19 mouse cellular contexts compared by ENCODE assay signal in the genomic region with DNA sequence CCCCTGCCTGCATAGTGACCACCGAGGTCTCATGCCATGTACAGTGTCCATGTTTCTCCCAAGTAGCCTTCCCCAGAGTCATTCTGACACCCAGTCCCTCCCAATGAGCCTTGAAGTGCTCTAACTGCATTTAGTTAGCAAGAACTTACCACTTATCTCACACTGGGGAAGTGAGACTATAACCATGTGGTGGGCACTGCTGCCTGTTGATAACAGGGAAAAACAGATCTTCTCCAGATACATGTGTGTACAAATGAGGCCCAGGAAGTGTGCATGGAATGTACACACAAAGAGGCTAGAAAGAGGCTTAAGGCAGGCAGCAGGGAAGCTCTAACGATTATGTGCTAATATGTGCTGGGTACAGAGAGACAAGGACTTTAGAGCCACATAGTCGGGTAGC.
A peak's percentile ranks its signal among the peaks of the same experiment; 100 is the strongest.
DNase-seq lines count a peak whose midpoint lies in the region; ATAC-seq and TF ChIP-seq lines count a peak whose summit lies in the region.
"Had no signal": no experiment of that assay in that cellular context is flagged by ENCODE, and none has a peak within 500 bp of the region (broad histone marks: within the 10 kb centered on the region; RNA-seq: fewer than 3 reads in every experiment).

No protein-coding gene starts in this region.

- H3K4me2 ChIP-seq in hindbrain, postnatal 0 days (ENCODE audit: low read depth, low read length) = no peak overlapping the region
- no peak overlapping the region for H3K4me2 ChIP-seq in intestine, embryonic 16.5 days (ENCODE audit: low read depth, low read length)
- H3K4me2 ChIP-seq in liver, postnatal 0 days (ENCODE audit: low read depth, low read length) = peak overlapping the region; percentile 24; the same call in 1 of the 2 replicates
- no peak overlapping the region for H3K4me2 ChIP-seq in forebrain, postnatal 0 days (ENCODE audit: low read depth)
- H3K4me2 ChIP-seq: embryonic facial prominence, embryonic 12.5 days; forebrain, embryonic 12.5 days; midbrain, embryonic 13.5 days had no signal

- peak overlapping the region; percentile 30; the same call in 1 of the 2 replicates for H3K27ac ChIP-seq in hindbrain, embryonic 10.5 days
- no peak overlapping the region for H3K27ac ChIP-seq in hindbrain, postnatal 0 days
- no peak overlapping the region for H3K27ac ChIP-seq in intestine, embryonic 16.5 days (ENCODE audit: low read length)
- peak overlapping the region; percentile 50; the same call in 1 of the 2 replicates for H3K27ac ChIP-seq in liver, postnatal 0 days (ENCODE audit: low read depth)
- H3K27ac ChIP-seq in kidney, adult 2 months (ENCODE audit: insufficient read depth, low read depth, low read length) = no peak overlapping the region
- no peak overlapping the region for H3K27ac ChIP-seq in forebrain, postnatal 0 days (ENCODE audit: low read depth, low read length)
- H3K27ac ChIP-seq: embryonic facial prominence, embryonic 12.5 days; forebrain, embryonic 12.5 days; midbrain, embryonic 13.5 days had no signal

- H3K27me3 ChIP-seq in hindbrain, embryonic 10.5 days (ENCODE audit: insufficient read depth, poor library complexity, severe bottlenecking) = no peaks in the 10 kb centered on the region
- H3K27me3 ChIP-seq in hindbrain, postnatal 0 days (ENCODE audit: insufficient read depth, low read length) = no peaks in the 10 kb centered on the region
- no peaks in the 10 kb centered on the region for H3K27me3 ChIP-seq in intestine, embryonic 16.5 days (replicated peaks; ENCODE audit: control insufficient read depth, insufficient read depth, low read length)
- 0 out of 2 replicates have a peak, but pooled peaks cover 4% of the 10 kb centered on the region for H3K27me3 ChIP-seq in liver, postnatal 0 days (ENCODE audit: insufficient read depth, low read length)
- no peaks in the 10 kb centered on the region for H3K27me3 ChIP-seq in kidney, adult 2 months (replicated peaks; ENCODE audit: control insufficient read depth, insufficient read depth, low read length)
- no peaks in the 10 kb centered on the region for H3K27me3 ChIP-seq in forebrain, postnatal 0 days (ENCODE audit: insufficient read depth, low read length)
- H3K27me3 ChIP-seq: embryonic facial prominence, embryonic 12.5 days; forebrain, embryonic 12.5 days had no signal

- H3K4me1 ChIP-seq in hindbrain, embryonic 10.5 days (replicated peaks) = peaks cover 22% of the 10 kb centered on the region
- no peaks in the 10 kb centered on the region for H3K4me1 ChIP-seq in hindbrain, postnatal 0 days (ENCODE audit: insufficient read depth, low read length)
- H3K4me1 ChIP-seq in intestine, embryonic 16.5 days (ENCODE audit: control insufficient read depth, insufficient read depth, low read length) = peaks cover 3% of the 10 kb centered on the region; the same call in 1 of the 2 replicates
- peaks cover 19% of the 10 kb centered on the region for H3K4me1 ChIP-seq in liver, postnatal 0 days (ENCODE audit: insufficient read depth)
- H3K4me1 ChIP-seq in kidney, adult 2 months (ENCODE audit: control insufficient read depth, insufficient read depth, low read length) = no peaks in the 10 kb centered on the region
- H3K4me1 ChIP-seq in forebrain, postnatal 0 days (ENCODE audit: insufficient read depth) = no peaks in the 10 kb centered on the region
- H3K4me1 ChIP-seq: forebrain, embryonic 12.5 days had no signal

- TF ChIP-seq EP300 in liver, postnatal 0 days (IDR thresholded peaks at IDR 0.05; ENCODE audit: low read depth) = peak; percentile 93

- H3K9me3 ChIP-seq in hindbrain, embryonic 10.5 days = no peaks in the 10 kb centered on the region
- H3K9me3 ChIP-seq in hindbrain, postnatal 0 days (ENCODE audit: low read length) = no peaks in the 10 kb centered on the region
- no peaks in the 10 kb centered on the region for H3K9me3 ChIP-seq in intestine, embryonic 16.5 days (ENCODE audit: control insufficient read depth, low read length)
- H3K9me3 ChIP-seq in liver, postnatal 0 days (ENCODE audit: low read length) = no peaks in the 10 kb centered on the region
- H3K9me3 ChIP-seq in forebrain, postnatal 0 days (ENCODE audit: low read length) = no peaks in the 10 kb centered on the region
- H3K9me3 ChIP-seq: embryonic facial prominence, embryonic 12.5 days; forebrain, embryonic 12.5 days; midbrain, embryonic 13.5 days had no signal

- no peak for TF ChIP-seq CTCF in hindbrain, postnatal 0 days (IDR thresholded peaks at IDR 0.05; ENCODE audit: low read depth)
- no peak for TF ChIP-seq CTCF in liver, postnatal 0 days (IDR thresholded peaks at IDR 0.05; ENCODE audit: low read depth)
- no peak for TF ChIP-seq CTCF in kidney, adult 2 months (conservative IDR thresholded peaks at IDR 0.05; ENCODE audit: insufficient read depth, insufficient read length, low read depth, low read length)
- TF ChIP-seq CTCF in forebrain, postnatal 0 days (IDR thresholded peaks at IDR 0.05; ENCODE audit: low read depth) = no peak

- no peak for ATAC-seq in hindbrain, postnatal 0 days
- peak; percentile 23; the same call in 1 of the 2 replicates for ATAC-seq in intestine, embryonic 16.5 days
- peak; percentile 90 for ATAC-seq in liver, postnatal 0 days
- ATAC-seq in forebrain, postnatal 0 days = no peak
- ATAC-seq: hindbrain, embryonic 16.5 days; midbrain, embryonic 13.5 days had no signal

- no peak for DNase-seq in hindbrain, embryonic 10.5 days (ENCODE audit: low spot score)
- DNase-seq in hindbrain, postnatal 0 days (ENCODE audit: low spot score) = no peak
- DNase-seq in c-Kit-negative CD71-positive TER-119-positive erythroid progenitor cells, embryonic 14.5 days (ENCODE audit: low read depth, low spot score) = peak; percentile 52
- DNase-seq in liver, postnatal 0 days = peak; percentile 22
- DNase-seq in adrenal gland, postnatal 36 days = no peak
- DNase-seq in kidney, adult 2 months = no peak
- no peak for DNase-seq in forebrain, postnatal 0 days
- DNase-seq: adrenal gland, postnatal 14 days; cerebellum, postnatal 36 days; heart, adult 18-20 months; heart, postnatal 14 days; lung, postnatal 10 days; spleen, adult 18-20 months had no signal

- H3K4me3 ChIP-seq in hindbrain, embryonic 10.5 days = no peak overlapping the region
- no peak overlapping the region for H3K4me3 ChIP-seq in hindbrain, postnatal 0 days (ENCODE audit: low read length)
- H3K4me3 ChIP-seq in intestine, embryonic 16.5 days (ENCODE audit: low read length) = no peak overlapping the region
- H3K4me3 ChIP-seq in liver, postnatal 0 days (ENCODE audit: low read depth, low read length) = no peak overlapping the region
- H3K4me3 ChIP-seq in kidney, adult 2 months (ENCODE audit: insufficient read depth, low read depth, low read length) = no peak overlapping the region
- no peak overlapping the region for H3K4me3 ChIP-seq in forebrain, postnatal 0 days (ENCODE audit: low read depth, low read length)
- H3K4me3 ChIP-seq: embryonic facial prominence, embryonic 12.5 days; forebrain, embryonic 12.5 days; midbrain, embryonic 13.5 days had no signal

- TF ChIP-seq POLR2A in kidney, adult 2 months (IDR thresholded peaks at IDR 0.05; ENCODE audit: low read depth, low read length) = no peak

- H3K9ac ChIP-seq in hindbrain, postnatal 0 days (replicated peaks; ENCODE audit: low read length) = no peak overlapping the region
- no peak overlapping the region for H3K9ac ChIP-seq in intestine, embryonic 16.5 days (ENCODE audit: low read depth, low read length)
- H3K9ac ChIP-seq in liver, postnatal 0 days (replicated peaks) = no peak overlapping the region
- H3K9ac ChIP-seq in forebrain, postnatal 0 days = no peak overlapping the region
- H3K9ac ChIP-seq: embryonic facial prominence, embryonic 12.5 days; forebrain, embryonic 12.5 days; midbrain, embryonic 13.5 days had no signal

- H3K36me3 ChIP-seq in hindbrain, embryonic 10.5 days = no peaks in the 10 kb centered on the region
- H3K36me3 ChIP-seq in hindbrain, postnatal 0 days (ENCODE audit: insufficient read depth, low read length) = no peaks in the 10 kb centered on the region
- no peaks in the 10 kb centered on the region for H3K36me3 ChIP-seq in intestine, embryonic 16.5 days (ENCODE audit: control insufficient read depth, insufficient read depth, low read length)
- H3K36me3 ChIP-seq in liver, postnatal 0 days (replicated peaks; ENCODE audit: insufficient read depth, low read length) = no peaks in the 10 kb centered on the region
- H3K36me3 ChIP-seq in kidney, adult 2 months (ENCODE audit: control insufficient read depth, insufficient read depth, low read length) = no peaks in the 10 kb centered on the region
- H3K36me3 ChIP-seq in forebrain, postnatal 0 days (ENCODE audit: insufficient read depth) = no peaks in the 10 kb centered on the region
- H3K36me3 ChIP-seq: embryonic facial prominence, embryonic 12.5 days; forebrain, embryonic 12.5 days; G1E; midbrain, embryonic 13.5 days had no signal

- WGBS in hindbrain, embryonic 10.5 days = 80% methylated on average over 3 of the region's 3 CpGs
- WGBS in hindbrain, postnatal 0 days = 83% methylated on average over 3 of the region's 3 CpGs
- 56% methylated on average over 3 of the region's 3 CpGs for WGBS in intestine, embryonic 16.5 days
- 38% methylated on average over 3 of the region's 3 CpGs for WGBS in liver, postnatal 0 days (ENCODE audit: insufficient replicate concordance)
- 71% methylated on average over 3 of the region's 3 CpGs for WGBS in kidney, adult 2 months
- WGBS in forebrain, postnatal 0 days = 79% methylated on average over 3 of the region's 3 CpGs

Comparison
In these comparisons a context has a peak if more than half of its experiments do, and no peak if none do; other contexts are left out.
1. H3K27ac ChIP-seq: peak in hindbrain, embryonic 10.5 days (single experiment) and liver, postnatal 0 days (single experiment); none in hindbrain, postnatal 0 days (single experiment), intestine, embryonic 16.5 days (single experiment), kidney, adult 2 months (single experiment) and forebrain, postnatal 0 days (single experiment).
2. DNase-seq: peak in c-Kit-negative CD71-positive TER-119-positive erythroid progenitor cells, embryonic 14.5 days (single experiment) and liver, postnatal 0 days (single experiment); none in hindbrain, embryonic 10.5 days (single experiment), hindbrain, postnatal 0 days (single experiment), adrenal gland, postnatal 36 days (0 of 2), kidney, adult 2 months (single experiment) and forebrain, postnatal 0 days (single experiment).
3. ATAC-seq: peak in intestine, embryonic 16.5 days (single experiment) and liver, postnatal 0 days (single experiment); none in hindbrain, postnatal 0 days (single experiment) and forebrain, postnatal 0 days (single experiment).